11 mouse cellular contexts compared by ENCODE assay signal in genomic region chr9:75776153-75776552, GRCm38 (mm10). TPM values are rescaled to one million over a fixed set of nuclear protein-coding genes. Genes with fewer than 3 reads are reported as not detected.
DNase-seq lines count a peak whose midpoint lies in the region; ATAC-seq lines count a peak whose summit lies in the region.
"Had no signal": no experiment of that assay in that cellular context is flagged by ENCODE, and none has a peak within 500 bp of the region (broad histone marks: within the 10 kb centered on the region; RNA-seq: fewer than 3 reads in every experiment).

No protein-coding gene starts in this region.

- H3K27ac ChIP-seq in heart, embryonic 15.5 days: peak overlapping the region; percentile 64
- peak overlapping the region; percentile 67; the same call in 1 of the 2 replicates for H3K27ac ChIP-seq in embryonic facial prominence, embryonic 10.5 days (replicated peaks)
- H3K27ac ChIP-seq in embryonic facial prominence, embryonic 15.5 days (replicated peaks): no peak overlapping the region
- H3K27ac ChIP-seq in liver, embryonic 12.5 days: no peak overlapping the region
- H3K27ac ChIP-seq: macrophage had no signal

- 35% methylated on average over 7 of the region's 7 CpGs for WGBS in heart, embryonic 15.5 days
- WGBS in embryonic facial prominence, embryonic 10.5 days: 18% methylated on average over 7 of the region's 7 CpGs
- WGBS in embryonic facial prominence, embryonic 15.5 days: 26% methylated on average over 7 of the region's 7 CpGs
- 50% methylated on average over 7 of the region's 7 CpGs for WGBS in liver, embryonic 12.5 days (ENCODE audit: insufficient replicate concordance)

- H3K27me3 ChIP-seq in heart, embryonic 15.5 days: no peaks in the 10 kb centered on the region
- no peaks in the 10 kb centered on the region for H3K27me3 ChIP-seq in embryonic facial prominence, embryonic 10.5 days (replicated peaks; ENCODE audit: low read depth, poor library complexity, severe bottlenecking)
- H3K27me3 ChIP-seq in embryonic facial prominence, embryonic 15.5 days: no peaks in the 10 kb centered on the region
- H3K27me3 ChIP-seq in liver, embryonic 12.5 days (replicated peaks): no peaks in the 10 kb centered on the region

- peaks cover 4% of the 10 kb centered on the region; the same call in 1 of the 2 replicates for H3K4me1 ChIP-seq in heart, embryonic 15.5 days (replicated peaks)
- H3K4me1 ChIP-seq in embryonic facial prominence, embryonic 10.5 days: peaks cover 38% of the 10 kb centered on the region
- H3K4me1 ChIP-seq in embryonic facial prominence, embryonic 15.5 days: no peaks in the 10 kb centered on the region
- H3K4me1 ChIP-seq in liver, embryonic 12.5 days: no peaks in the 10 kb centered on the region

- no peaks in the 10 kb centered on the region for H3K9me3 ChIP-seq in heart, embryonic 15.5 days (replicated peaks)
- H3K9me3 ChIP-seq in embryonic facial prominence, embryonic 10.5 days: no peaks in the 10 kb centered on the region
- H3K9me3 ChIP-seq in embryonic facial prominence, embryonic 15.5 days (replicated peaks): no peaks in the 10 kb centered on the region
- no peaks in the 10 kb centered on the region for H3K9me3 ChIP-seq in liver, embryonic 12.5 days (replicated peaks)

- ATAC-seq in heart, embryonic 15.5 days (replicated peaks; ENCODE audit: insufficient number of reproducible peaks, insufficient read depth, low FRiP score, low read depth): no peak
- ATAC-seq in embryonic facial prominence, embryonic 15.5 days (ENCODE audit: insufficient number of reproducible peaks, low FRiP score, low TSS enrichment, low read depth): no peak
- ATAC-seq in liver, embryonic 12.5 days: no peak
- no peak for ATAC-seq in activated CD4-positive, CD25-positive, alpha-beta regulatory T cell, adult 4 months

- peak overlapping the region; percentile 65 for H3K4me2 ChIP-seq in heart, embryonic 15.5 days
- peak overlapping the region; percentile 30; the same call in 1 of the 2 replicates for H3K4me2 ChIP-seq in embryonic facial prominence, embryonic 15.5 days (replicated peaks)
- no peak overlapping the region for H3K4me2 ChIP-seq in liver, embryonic 12.5 days

- H3K36me3 ChIP-seq in heart, embryonic 15.5 days: no peaks in the 10 kb centered on the region
- H3K36me3 ChIP-seq in embryonic facial prominence, embryonic 10.5 days (replicated peaks): no peaks in the 10 kb centered on the region
- no peaks in the 10 kb centered on the region for H3K36me3 ChIP-seq in embryonic facial prominence, embryonic 15.5 days
- no peaks in the 10 kb centered on the region for H3K36me3 ChIP-seq in liver, embryonic 12.5 days

- peak overlapping the region; percentile 55 for H3K4me3 ChIP-seq in heart, embryonic 15.5 days
- peak overlapping the region; percentile 50 for H3K4me3 ChIP-seq in embryonic facial prominence, embryonic 10.5 days
- H3K4me3 ChIP-seq in embryonic facial prominence, embryonic 15.5 days (replicated peaks): peak overlapping the region; percentile 38
- H3K4me3 ChIP-seq in liver, embryonic 12.5 days: peak overlapping the region; percentile 15

- H3K9ac ChIP-seq in heart, embryonic 15.5 days: peak overlapping the region; percentile 16
- H3K9ac ChIP-seq in embryonic facial prominence, embryonic 15.5 days: no peak overlapping the region
- H3K9ac ChIP-seq in liver, embryonic 12.5 days: no peak overlapping the region

- DNase-seq in heart, adult 18-20 months: no peak
- DNase-seq in embryonic facial prominence, embryonic 10.5 days (ENCODE audit: low spot score): no peak
- no peak for DNase-seq in embryo, embryonic 10.5 days (ENCODE audit: low spot score)
- no peak for DNase-seq in adrenal gland, adult (ENCODE audit: inconsistent age in 2 of 2, low spot score in 1 of 2)
- DNase-seq: kidney, postnatal 14 days had no signal

RNA-seq across cellular contexts. Expression of gene Bmp5, which starts 1.0 kb away (rescaled TPM):
- polyA plus RNA-seq in heart, embryonic 15.5 days (2015; fragmentation: Nextera tagmentation; extraction: Ambion mirVana): 5.4 and 6.4 TPM in 2 replicates
- 1 to 10 TPM in 1 of 2 experiments, under 1 TPM in 1; 0.65 to 1.2 TPM for total RNA-seq in heart, adult 18-20 months (2021)
- polyA plus RNA-seq in embryonic facial prominence, embryonic 10.5 days (2016; fragmentation: Nextera tagmentation; extraction: Ambion mirVana): 3.5 and 4.5 TPM in 2 replicates
- 7.3 and 9.4 TPM in 2 replicates for polyA plus RNA-seq in embryonic facial prominence, embryonic 15.5 days (2015; fragmentation: Nextera tagmentation; extraction: Ambion mirVana)
- polyA plus RNA-seq in liver, embryonic 12.5 days (2016; fragmentation: Nextera tagmentation; extraction: Ambion mirVana): 2.7 and 2.9 TPM in 2 replicates
- polyA plus RNA-seq in activated CD4-positive, CD25-positive, alpha-beta regulatory T cell, adult 4 months (2017; shearing (Covaris generic)): under 1 TPM in 1 of 2 experiments, not detected in 1; 0.34 TPM
- total RNA-seq: MEL had no signal
- polyA plus RNA-seq: macrophage had no signal

Comparison
In these comparisons a context has a peak if more than half of its experiments do, and no peak if none do; other contexts are left out.
1. H3K27ac ChIP-seq: peak in heart, embryonic 15.5 days (single experiment) and embryonic facial prominence, embryonic 10.5 days (single experiment); none in embryonic facial prominence, embryonic 15.5 days (single experiment) and liver, embryonic 12.5 days (single experiment).
2. Peak in every context shown above with its lines, with median percentiles within 50 percentile points of each other: H3K4me3 ChIP-seq.